Mouse (Mus musculus): Measurements from ENCODE around the gene Frmpd1. TPM values are rescaled to one million over a fixed set of nuclear protein-coding genes. Genes with fewer than 3 reads are reported as not detected.

Frmpd1 gene
- polyA plus RNA-seq, 1 experiment = not detected

DNA sequence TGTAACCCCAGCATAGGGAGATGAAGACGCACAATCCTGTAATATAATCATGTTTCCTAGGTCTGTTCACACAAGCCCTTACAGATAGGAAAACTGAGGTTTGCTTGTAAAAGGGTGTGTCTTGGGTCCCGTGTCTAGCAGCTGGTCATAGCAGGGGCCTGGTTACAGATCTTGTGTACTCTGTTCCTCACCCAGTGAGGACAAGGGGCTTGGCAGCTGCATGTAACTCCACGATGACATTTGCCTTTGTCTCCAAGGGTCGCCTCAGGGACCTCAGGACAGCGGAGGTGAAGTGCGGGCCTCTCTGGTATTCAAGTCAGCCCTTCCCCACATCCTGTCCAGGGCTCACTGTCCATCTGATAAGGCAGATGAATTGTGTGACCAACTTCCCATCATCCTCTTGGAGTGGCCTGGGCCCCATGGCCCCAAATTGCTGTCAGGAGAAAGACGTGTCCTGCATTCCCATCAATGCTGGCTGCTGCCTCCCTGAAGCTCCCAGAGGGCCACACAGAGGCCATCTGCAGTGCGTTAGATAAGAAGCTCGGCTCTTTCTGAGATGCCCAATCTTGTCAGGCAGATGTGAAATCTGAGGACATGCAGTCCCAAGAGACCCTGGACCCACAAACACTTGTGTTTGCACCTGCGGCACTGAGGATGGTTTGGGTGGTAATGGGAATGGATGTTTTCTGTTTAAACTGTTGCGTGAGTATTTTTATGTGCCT lies 27.8 kb downstream of the Frmpd1 start:
- Histone ChIP-seq H3K4me3 (ENCODE audit: insufficient read depth, low read depth, low read length) (no peak overlapping the region), H3K27ac (ENCODE audit: insufficient read depth, low read depth, low read length) (no peak overlapping the region), H3K4me1 (ENCODE audit: control insufficient read depth, insufficient read depth, low read length) (peaks cover 4% of the 10 kb centered on the region; the same call in 1 of the 2 replicates)
- WGBS = 88% methylated on average over 11 of the region's 11 CpGs
- no peak for TF ChIP-seq CTCF (IDR thresholded peaks at IDR 0.05; ENCODE audit: insufficient read depth, low read depth, low read length)
- TF ChIP-seq POLR2A (IDR thresholded peaks at IDR 0.05; ENCODE audit: insufficient read depth, low read depth, low read length) = no peak

DNA sequence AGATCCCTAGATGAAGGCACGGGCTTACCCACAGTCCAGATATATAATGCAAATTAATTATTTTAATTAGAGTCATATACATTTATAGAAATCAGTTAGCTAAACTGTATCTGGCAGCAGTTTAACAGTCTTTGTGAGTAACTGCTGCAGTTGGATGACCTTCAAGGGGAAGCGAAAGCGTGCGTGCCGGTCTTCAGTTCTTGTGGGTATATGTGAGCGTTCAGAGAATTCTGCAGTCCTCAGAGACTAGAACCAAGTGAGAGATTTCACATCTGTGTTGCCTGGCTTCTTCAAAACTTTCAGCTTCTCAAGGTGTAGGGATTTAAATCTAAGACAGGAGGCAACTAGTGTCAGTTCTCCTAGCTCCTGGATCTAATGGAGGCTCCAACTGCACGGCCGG lies 35.3 kb downstream of the Frmpd1 start:
- H3K27ac ChIP-seq (ENCODE audit: insufficient read depth, low read depth, low read length) = no peak overlapping the region
- 93% methylated on average over 8 of the region's 8 CpGs for WGBS
- TF ChIP-seq POLR2A (IDR thresholded peaks at IDR 0.05; ENCODE audit: insufficient read depth, low read depth, low read length) (no peak), CTCF (IDR thresholded peaks at IDR 0.05; ENCODE audit: insufficient read depth, low read depth, low read length) (no peak)
- H3K4me1 ChIP-seq (ENCODE audit: control insufficient read depth, insufficient read depth, low read length) = no peaks in the 10 kb centered on the region
- H3K4me3 ChIP-seq (ENCODE audit: insufficient read depth, low read depth, low read length) = no peak overlapping the region

DNA sequence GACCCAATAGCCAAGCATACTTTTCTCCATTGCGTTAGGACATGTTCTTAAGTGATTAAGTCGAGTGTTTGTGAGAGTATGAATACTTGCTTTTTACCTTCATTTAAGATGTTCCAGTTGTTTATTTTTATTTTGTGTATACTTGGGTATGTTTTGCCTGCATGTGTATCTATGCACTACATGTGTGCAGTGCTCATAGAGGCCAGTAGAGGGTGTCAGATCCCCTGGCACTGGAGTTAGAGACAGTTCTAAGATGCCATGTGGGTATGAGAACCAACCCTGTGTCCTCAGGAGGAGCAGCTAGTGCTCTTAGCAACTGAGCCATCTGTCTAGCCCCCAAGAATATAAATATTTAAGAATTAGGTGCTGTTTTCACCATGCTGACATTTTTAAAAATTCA lies 37.7 kb downstream of the Frmpd1 start:
- H3K27ac ChIP-seq (ENCODE audit: insufficient read depth, low read depth, low read length) = no peak overlapping the region
- no peak overlapping the region for H3K4me3 ChIP-seq (ENCODE audit: insufficient read depth, low read depth, low read length)
- TF ChIP-seq POLR2A (IDR thresholded peaks at IDR 0.05; ENCODE audit: insufficient read depth, low read depth, low read length) = no peak
- no peak for TF ChIP-seq CTCF (IDR thresholded peaks at IDR 0.05; ENCODE audit: insufficient read depth, low read depth, low read length)
- 97% methylated on average over 2 of the region's 2 CpGs for WGBS
- H3K4me1 ChIP-seq (ENCODE audit: control insufficient read depth, insufficient read depth, low read length) = no peaks in the 10 kb centered on the region

DNA sequence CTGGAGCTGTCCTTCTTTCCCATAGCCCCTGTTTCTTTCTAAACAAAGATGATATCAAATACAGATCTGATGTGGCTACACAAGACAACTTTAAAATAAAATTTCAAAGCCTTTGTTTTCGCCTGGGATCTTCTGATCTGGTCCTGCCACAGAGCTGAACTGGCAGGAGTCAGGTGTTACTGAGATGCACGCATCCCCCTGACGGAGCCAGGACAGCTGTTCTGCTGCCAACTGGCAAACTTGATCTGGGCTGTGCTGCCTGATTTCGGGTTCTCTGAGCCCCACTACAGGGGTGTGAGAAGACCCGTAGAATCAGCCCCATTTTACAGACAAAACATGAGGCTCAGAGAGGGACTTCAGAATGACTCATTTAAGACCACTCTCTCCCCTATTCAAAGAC lies 45.6 kb downstream of the Frmpd1 start:
- Histone ChIP-seq H3K4me1 (ENCODE audit: control insufficient read depth, insufficient read depth, low read length) (no peaks in the 10 kb centered on the region), H3K4me3 (ENCODE audit: insufficient read depth, low read depth, low read length) (no peak overlapping the region), H3K27ac (ENCODE audit: insufficient read depth, low read depth, low read length) (no peak overlapping the region)
- no peak for TF ChIP-seq CTCF (IDR thresholded peaks at IDR 0.05; ENCODE audit: insufficient read depth, low read depth, low read length)
- no peak for TF ChIP-seq POLR2A (IDR thresholded peaks at IDR 0.05; ENCODE audit: insufficient read depth, low read depth, low read length)
- 89% methylated on average over 5 of the region's 5 CpGs for WGBS

DNA sequence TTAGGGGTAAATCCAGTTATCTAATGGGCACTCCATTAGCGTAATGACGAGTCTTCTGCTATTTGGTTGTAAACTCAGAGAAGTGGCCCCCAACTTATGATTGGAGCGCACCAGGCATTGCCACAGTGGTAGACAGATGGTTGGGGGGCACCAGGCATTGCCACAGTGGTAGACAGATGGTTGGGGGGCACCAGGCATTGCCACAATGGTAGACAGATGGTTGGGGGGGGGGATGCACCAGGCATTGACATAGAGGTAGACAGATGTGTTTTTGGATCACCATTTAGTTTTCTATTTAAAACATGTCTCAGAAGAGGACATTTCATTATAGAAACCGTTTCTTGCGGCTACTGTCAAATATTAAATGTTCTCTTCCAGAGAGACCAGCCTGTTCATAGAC lies 53.6 kb downstream of the Frmpd1 start:
- Histone ChIP-seq H3K4me1 (ENCODE audit: control insufficient read depth, insufficient read depth, low read length) (no peaks in the 10 kb centered on the region), H3K4me3 (ENCODE audit: insufficient read depth, low read depth, low read length) (no peak overlapping the region), H3K27ac (ENCODE audit: insufficient read depth, low read depth, low read length) (no peak overlapping the region)
- TF ChIP-seq CTCF (IDR thresholded peaks at IDR 0.05; ENCODE audit: insufficient read depth, low read depth, low read length) (no peak), POLR2A (IDR thresholded peaks at IDR 0.05; ENCODE audit: insufficient read depth, low read depth, low read length) (no peak)
- WGBS = 92% methylated on average over 5 of the region's 5 CpGs

DNA sequence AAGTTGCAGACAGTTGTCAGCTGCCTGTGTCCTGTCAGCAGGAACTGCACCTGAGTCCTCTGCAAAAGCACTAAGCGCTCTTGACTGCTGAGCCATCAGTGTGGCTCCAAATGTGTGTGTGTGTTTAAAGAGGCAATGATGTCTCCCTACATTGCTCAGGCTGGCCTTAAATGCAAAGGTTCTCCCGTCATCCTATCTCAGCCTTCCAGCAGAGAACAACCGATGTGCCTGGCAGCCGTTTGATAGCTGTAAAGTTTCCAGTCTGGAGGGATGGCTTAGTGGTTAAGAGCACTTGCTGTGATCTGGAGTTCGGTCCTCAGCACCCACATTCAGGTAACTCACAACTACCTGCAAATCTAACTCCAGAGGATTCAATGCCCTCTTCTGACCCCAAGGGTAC lies 56.7 kb downstream of the Frmpd1 start:
- H3K4me3 ChIP-seq (ENCODE audit: insufficient read depth, low read depth, low read length) = no peak overlapping the region
- 91% methylated on average over 5 of the region's 5 CpGs for WGBS
- no peaks in the 10 kb centered on the region for H3K4me1 ChIP-seq (ENCODE audit: control insufficient read depth, insufficient read depth, low read length)
- H3K27ac ChIP-seq (ENCODE audit: insufficient read depth, low read depth, low read length) = no peak overlapping the region
- TF ChIP-seq CTCF (IDR thresholded peaks at IDR 0.05; ENCODE audit: insufficient read depth, low read depth, low read length) (no peak), POLR2A (IDR thresholded peaks at IDR 0.05; ENCODE audit: insufficient read depth, low read depth, low read length) (no peak)

DNA sequence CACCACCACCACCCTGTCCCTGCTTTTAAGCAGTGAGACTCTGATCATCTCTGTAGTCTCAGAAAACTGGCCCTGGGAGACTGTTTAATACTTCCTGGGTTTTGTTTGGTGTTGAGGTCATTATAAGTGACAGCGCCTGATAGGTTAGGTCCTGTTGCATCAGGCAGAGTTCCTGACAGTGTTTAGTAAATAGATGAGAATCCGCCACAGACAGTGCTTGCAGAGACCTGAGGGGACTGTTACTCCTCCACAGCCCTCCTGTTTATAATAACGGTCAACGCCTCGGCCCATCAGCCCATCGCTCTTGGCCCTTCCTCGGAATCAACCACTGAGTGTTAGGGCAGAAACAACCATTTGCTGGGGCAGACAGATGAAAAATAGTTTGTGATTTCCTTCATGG lies 57.5 kb downstream of the Frmpd1 start:
- H3K4me1 ChIP-seq (ENCODE audit: control insufficient read depth, insufficient read depth, low read length) = no peaks in the 10 kb centered on the region
- no peak overlapping the region for H3K27ac ChIP-seq (ENCODE audit: insufficient read depth, low read depth, low read length)
- H3K4me3 ChIP-seq (ENCODE audit: insufficient read depth, low read depth, low read length) = no peak overlapping the region
- WGBS = 95% methylated on average over 7 of the region's 7 CpGs
- TF ChIP-seq CTCF (IDR thresholded peaks at IDR 0.05; ENCODE audit: insufficient read depth, low read depth, low read length) = no peak
- TF ChIP-seq POLR2A (IDR thresholded peaks at IDR 0.05; ENCODE audit: insufficient read depth, low read depth, low read length) = no peak

DNA sequence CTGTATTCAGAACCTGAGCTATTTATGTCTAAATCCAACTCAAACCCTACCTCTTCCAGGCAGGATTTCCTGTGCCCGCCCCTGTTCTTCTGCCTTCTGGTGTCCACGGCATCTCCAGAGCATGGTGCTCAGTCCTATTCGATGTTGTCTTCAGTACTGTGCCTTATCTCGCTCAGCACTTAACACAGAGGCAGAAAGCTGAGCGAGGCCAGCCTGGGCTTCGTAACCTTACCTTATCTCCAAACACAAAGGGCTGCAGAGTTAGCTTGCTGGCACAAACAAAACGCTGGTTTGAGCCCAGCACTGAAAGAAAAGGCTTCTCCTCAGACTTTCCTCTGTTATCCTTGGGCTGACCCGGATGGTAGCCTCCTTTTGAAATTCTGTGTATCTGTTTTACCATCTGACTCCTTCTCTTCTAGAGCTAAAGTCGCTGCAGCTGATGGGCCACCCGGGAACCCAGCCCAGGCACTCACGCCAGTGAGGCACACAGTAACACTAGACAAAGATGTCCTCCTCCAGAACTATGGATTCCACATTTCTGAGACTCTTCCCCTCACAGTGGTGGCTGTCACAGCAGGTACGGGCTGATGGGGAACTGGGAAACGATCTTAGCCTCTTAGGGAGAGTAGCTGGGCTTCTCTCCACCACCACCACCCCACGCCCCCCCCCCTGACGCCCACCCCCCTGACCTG lies 58.7 kb downstream of the Frmpd1 start:
- 69% methylated on average over 15 of the region's 15 CpGs for WGBS
- H3K27ac ChIP-seq (ENCODE audit: insufficient read depth, low read depth, low read length) = no peak overlapping the region
- no peaks in the 10 kb centered on the region for H3K4me1 ChIP-seq (ENCODE audit: control insufficient read depth, insufficient read depth, low read length)
- TF ChIP-seq POLR2A (IDR thresholded peaks at IDR 0.05; ENCODE audit: insufficient read depth, low read depth, low read length) (no peak), CTCF (IDR thresholded peaks at IDR 0.05; ENCODE audit: insufficient read depth, low read depth, low read length) (no peak)
- H3K4me3 ChIP-seq (ENCODE audit: insufficient read depth, low read depth, low read length) = no peak overlapping the region

DNA sequence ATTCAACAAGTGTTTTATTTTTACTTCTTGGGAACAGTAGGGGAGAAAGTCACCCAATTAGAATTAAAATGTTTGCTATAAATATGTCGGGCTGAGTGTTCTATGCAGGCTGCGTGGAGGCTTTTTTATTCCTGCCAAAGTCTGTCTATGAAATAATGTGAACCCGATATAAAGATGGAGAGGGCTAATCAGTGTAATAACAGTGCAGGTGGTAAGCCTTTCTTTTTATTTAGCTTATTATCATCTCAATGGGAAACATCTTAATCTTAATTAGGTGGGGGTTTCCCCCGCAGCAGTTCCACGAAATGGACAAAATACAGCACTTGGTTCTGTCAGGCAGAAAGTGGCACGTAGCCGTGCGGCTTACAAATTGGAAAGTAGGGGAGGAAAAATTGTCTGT lies 66.6 kb downstream of the Frmpd1 start:
- TF ChIP-seq POLR2A (IDR thresholded peaks at IDR 0.05; ENCODE audit: insufficient read depth, low read depth, low read length) (no peak), CTCF (IDR thresholded peaks at IDR 0.05; ENCODE audit: insufficient read depth, low read depth, low read length) (no peak)
- 34% methylated on average over 8 of the region's 8 CpGs for WGBS
- Histone ChIP-seq H3K4me1 (ENCODE audit: control insufficient read depth, insufficient read depth, low read length) (peaks cover 16% of the 10 kb centered on the region; the same call in 1 of the 2 replicates), H3K4me3 (ENCODE audit: insufficient read depth, low read depth, low read length) (no peak overlapping the region), H3K27ac (ENCODE audit: insufficient read depth, low read depth, low read length) (no peak overlapping the region)

Data from olfactory bulb, adult 2 months (tissue).